Mouse (Mus musculus): ENCODE measurements around the gene Hkdc1.

Gene Hkdc1

DNA sequence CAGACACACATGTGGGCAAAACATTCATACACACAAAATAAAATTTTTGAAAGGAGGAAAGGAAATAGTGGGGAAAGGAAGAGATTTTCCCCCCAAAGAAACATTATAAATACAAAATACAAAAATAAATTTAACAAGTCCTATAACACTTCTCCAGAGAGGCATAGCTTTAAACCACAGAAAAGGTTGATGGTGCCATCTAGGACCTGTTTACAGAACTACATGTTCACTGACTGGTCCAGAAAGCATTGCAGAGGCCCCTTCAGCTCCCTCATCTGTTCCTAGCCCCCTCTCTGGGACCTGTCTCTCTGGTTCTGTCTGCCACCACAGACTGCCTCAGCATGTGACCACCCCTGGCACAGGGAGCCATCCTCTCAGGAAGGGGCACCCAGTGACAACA is 41.4 kb downstream of the Hkdc1 start:
- in situ Hi-C loops (cut with MboI, MseI): no loop called here

GRCm38 (mm10) chr10:62379808-62380207 is 42.5 kb downstream of the Hkdc1 start, which contains the start of gene Hk1:
Gene Hk1, minus strand, starts transcription at chr10:62379908.
- in situ Hi-C loops (cut with MboI, MseI): no loop called here

- in situ Hi-C loops (cut with MboI, MseI): no loop called here
Observed at GRCm38 (mm10) chr10:62358827-62359226, 63.5 kb downstream of the Hkdc1 start.

GRCm38 (mm10) chr10:62356105-62356730 is 66.1 kb downstream of the Hkdc1 start:
- in situ Hi-C loops (cut with MboI, MseI): no loop called here

GRCm38 (mm10) chr10:62345147-62345546 is 77.1 kb downstream of the Hkdc1 start:
- in situ Hi-C loops (cut with MboI, MseI): loop anchor here (25.0 kb wide), 1 partner anchor 658 kb away; the partner anchor contains the start of genes Sar1a and Tysnd1

- in situ Hi-C loops (cut with MboI, MseI): loop anchor here (25.0 kb wide), 1 partner anchor 657 kb away; the partner anchor contains the start of genes Sar1a and Tysnd1
Observed at GRCm38 (mm10) chr10:62344004-62344752, 78.1 kb downstream of the Hkdc1 start.

- in situ Hi-C loops (cut with MboI, MseI): loop anchor here (25.0 kb wide), 1 partner anchor 655 kb away; the partner anchor contains the start of genes Sar1a and Tysnd1
Observed at GRCm38 (mm10) chr10:62342512-62342911, 79.8 kb downstream of the Hkdc1 start.

DNA sequence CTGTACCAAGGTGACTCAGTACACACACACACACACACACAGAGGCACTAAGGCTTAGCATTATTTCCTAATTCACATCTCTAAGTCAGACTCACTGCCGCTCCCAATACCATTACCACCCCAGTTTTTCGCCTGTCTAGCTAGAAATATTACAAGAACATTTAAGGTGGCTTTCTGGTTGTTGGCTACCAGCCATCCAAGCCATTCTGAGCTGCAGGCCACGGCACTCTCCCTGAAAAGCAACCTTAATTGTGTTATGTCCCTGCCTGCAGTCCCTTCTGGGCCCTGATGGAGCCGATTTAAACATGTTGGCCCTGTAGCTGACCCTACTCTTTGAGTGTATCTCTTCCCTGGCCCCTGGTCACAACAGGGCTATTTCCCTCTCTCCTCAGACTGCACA is 80.3 kb downstream of the Hkdc1 start:
- in situ Hi-C loops (cut with MboI, MseI): loop anchor here (25.0 kb wide), 1 partner anchor 655 kb away; the partner anchor contains the start of genes Sar1a and Tysnd1

DNA sequence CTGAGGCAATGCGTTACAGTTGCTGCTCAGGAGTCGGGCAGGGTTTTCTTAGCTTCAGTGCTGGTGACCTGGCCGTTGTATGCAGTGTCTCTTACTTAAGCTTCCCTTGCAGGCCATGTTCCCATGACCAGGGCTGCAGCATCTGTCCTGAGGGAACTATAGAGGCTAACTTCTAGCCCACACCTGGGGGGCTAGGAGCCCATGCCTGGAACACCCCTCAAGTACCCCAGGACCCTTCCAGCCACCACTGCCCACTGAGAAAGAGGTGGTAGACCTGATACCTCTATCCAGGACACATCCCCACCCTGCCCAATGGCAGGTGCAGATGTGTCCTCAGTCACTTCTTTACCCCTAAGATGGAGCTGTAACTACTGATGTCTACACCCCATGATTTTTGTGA is 81.3 kb downstream of the Hkdc1 start:
- in situ Hi-C loops (cut with MboI, MseI): loop anchor here (25.0 kb wide), 1 partner anchor 654 kb away; the partner anchor contains the start of genes Sar1a and Tysnd1

DNA sequence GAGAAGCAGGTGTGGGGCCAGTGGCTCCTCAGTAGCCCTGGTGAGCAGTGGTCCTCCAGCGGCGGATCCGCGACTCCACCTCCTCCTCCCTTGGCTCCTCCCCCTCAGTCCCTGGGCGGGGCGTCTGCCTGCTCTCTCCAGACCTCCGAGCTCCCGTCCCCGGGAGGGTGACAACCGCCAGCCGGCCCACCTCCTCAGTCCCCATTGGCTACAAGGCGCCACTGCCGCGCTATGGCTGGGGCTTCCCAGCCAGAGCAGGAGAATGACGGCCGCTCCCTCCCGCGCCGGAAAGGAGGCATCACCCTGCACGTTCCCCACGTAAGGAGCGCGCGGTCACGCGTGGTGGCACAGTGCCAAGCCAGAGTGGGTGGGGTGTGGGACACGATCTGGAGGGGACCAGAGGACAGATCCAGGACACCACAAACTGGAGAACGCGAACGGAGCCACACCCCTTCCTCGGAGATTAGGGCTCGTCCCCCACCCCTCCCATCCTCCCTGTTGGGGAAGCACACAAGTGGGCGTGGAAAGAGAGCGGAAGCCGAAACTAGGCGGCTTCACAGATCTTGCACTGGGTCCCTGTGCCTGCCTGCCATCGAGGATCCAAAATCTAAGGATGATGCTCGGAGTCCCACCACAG is 82.1 kb downstream of the Hkdc1 start:
- in situ Hi-C loops (cut with MboI, MseI): loop anchor here (25.0 kb wide), 1 partner anchor 653 kb away; the partner anchor contains the start of genes Sar1a and Tysnd1

GRCm38 (mm10) chr10:62339211-62340094 is 82.8 kb downstream of the Hkdc1 start:
- in situ Hi-C loops (cut with MboI, MseI): loop anchor here (25.0 kb wide), 1 partner anchor 652 kb away; the partner anchor contains the start of genes Sar1a and Tysnd1

DNA sequence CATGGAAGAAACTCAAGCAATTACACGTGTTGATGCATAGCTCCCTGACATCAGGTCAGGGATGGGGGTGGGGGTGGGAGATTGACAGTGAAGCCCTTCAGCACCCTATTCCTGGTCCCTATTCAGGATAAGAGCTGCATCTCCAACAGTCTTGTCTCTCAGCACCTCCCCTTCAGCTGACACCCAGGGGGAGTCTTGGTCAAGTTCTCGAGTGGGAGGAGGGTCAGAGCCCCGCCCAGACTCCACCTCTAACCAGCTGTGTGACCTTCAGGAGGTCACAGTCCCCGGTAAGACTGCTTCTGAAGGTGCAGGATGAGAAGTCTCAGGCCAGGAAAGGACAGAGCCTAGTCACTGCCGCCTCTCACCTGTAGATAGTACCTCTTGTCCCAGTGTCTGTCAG is 83.7 kb downstream of the Hkdc1 start:
- in situ Hi-C loops (cut with MboI, MseI): loop anchor here (25.0 kb wide), 1 partner anchor 651 kb away; the partner anchor contains the start of genes Sar1a and Tysnd1

- in situ Hi-C loops (cut with MboI, MseI): loop anchor here (25.0 kb wide), 1 partner anchor 651 kb away; the partner anchor contains the start of genes Sar1a and Tysnd1
Observed at GRCm38 (mm10) chr10:62338176-62338575, 84.1 kb downstream of the Hkdc1 start.

GRCm38 (mm10) chr10:62336601-62337578 is 85.4 kb downstream of the Hkdc1 start:
- in situ Hi-C loops (cut with MboI, MseI): loop anchor here (25.0 kb wide), 1 partner anchor 650 kb away; the partner anchor contains the start of genes Sar1a and Tysnd1

DNA sequence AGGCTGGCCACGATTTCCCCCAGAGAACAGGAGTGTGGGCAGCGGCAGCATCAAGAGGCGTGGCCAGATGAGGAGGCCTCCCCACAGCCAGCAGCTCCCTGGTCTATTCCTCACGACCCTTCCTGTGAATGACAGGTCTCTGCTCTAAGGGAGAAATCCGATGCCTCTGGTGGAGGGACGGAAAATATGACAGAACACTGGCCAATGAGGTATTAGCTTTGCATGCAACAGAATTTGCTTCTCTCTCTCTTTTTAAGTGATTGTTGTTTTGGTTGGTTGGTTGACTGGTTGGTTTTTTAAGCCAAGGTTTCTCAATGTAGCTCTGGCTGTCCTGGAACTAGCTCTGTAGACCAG is 86.9 kb downstream of the Hkdc1 start:
- in situ Hi-C loops (cut with MboI, MseI): loop anchor here (25.0 kb wide), 1 partner anchor 648 kb away; the partner anchor contains the start of genes Sar1a and Tysnd1

DNA sequence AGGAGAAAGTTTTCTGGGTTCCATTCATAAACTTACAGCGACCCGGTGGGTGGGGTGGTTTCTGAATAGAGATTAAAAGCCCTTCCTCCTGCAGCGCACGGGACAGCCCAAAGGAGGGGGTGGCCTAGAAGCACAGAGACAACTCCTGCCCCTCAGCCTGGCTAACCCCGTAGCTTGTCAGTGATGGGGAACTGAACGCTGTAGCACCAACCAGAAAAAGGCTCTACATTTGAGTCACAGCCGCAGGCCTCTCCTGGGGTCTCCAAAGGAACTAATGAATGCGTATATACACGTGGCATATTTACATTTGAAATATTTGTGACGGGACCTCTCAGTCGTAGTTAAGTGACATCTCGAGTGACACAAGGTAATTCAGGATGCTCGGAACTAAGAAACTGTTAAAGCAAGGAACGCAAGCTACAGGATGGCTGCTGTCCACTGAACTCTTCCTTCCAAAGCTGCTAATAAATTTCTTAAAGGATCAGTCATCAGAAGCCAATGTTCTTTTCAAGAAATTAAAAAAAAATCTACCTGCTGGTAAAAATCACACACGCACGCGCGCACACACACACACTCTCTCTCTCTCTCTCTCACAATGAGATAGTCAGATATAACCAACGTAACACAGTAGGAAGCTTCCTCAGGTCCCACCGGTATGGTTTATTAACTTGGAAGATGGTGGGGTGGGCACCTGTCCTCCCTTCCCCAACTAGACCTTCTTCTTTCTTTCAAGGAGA is 87.4 kb downstream of the Hkdc1 start:
- in situ Hi-C loops (cut with MboI, MseI): loop anchor here (25.0 kb wide), 1 partner anchor 648 kb away; the partner anchor contains the start of genes Sar1a and Tysnd1

DNA sequence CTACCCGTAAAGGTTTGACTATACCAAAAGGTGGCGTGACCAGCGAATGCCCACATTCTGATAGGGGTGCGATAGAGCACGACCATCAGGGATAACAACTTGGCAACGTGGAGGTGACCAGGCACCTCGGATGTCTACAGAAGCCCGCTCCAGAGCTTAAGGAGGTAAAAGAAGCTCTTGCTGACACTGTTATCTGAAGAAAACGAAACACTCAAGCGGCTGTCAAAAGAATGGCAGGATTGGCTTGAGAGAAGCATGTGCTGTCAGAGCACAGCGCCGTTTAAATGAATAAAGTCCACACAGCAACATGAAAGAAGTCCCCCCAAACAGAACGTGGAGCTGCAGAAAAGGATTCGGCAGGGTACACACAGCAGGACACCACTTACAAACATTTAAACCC is 89.0 kb downstream of the Hkdc1 start:
- in situ Hi-C loops (cut with MboI, MseI): loop anchor here (25.0 kb wide), 1 partner anchor 646 kb away; the partner anchor contains the start of genes Sar1a and Tysnd1

All from regulatory T cell (primary cell).